Comparison of ENCODE assay signal across 10 mouse cellular contexts in the genomic region with DNA sequence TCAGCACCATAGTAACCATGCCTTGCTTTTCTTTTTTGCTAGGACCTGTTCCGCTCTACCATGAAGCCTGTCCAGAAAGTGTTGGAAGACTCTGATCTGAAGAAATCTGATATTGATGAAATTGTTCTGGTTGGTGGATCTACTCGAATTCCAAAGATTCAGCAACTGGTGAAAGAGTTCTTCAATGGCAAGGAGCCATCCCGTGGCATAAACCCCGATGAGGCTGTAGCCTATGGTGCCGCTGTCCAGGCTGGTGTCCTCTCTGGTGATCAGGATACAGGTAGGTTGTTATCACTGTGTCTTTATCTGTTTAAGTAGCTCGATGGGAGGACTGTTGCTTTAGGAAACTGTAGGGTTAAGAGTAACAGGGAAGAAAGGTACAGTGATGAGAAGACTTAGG. TPM values are rescaled to one million over a fixed set of nuclear protein-coding genes. Genes with fewer than 3 reads are reported as not detected.
DNase-seq lines count a peak whose midpoint lies in the region; ATAC-seq and TF ChIP-seq lines count a peak whose summit lies in the region.
"Had no signal": no experiment of that assay in that cellular context is flagged by ENCODE, and none has a peak within 500 bp of the region (broad histone marks: within the 10 kb centered on the region; RNA-seq: fewer than 3 reads in every experiment).

No protein-coding gene starts in this region.

- no peak overlapping the region for H3K27ac ChIP-seq in layer of hippocampus, adult 2 months
- H3K27ac ChIP-seq in embryonic fibroblast, embryonic 13.5 days (ENCODE audit: insufficient read depth, low read length), result no peak overlapping the region
- H3K27ac ChIP-seq in limb, embryonic 11.5 days (replicated peaks; ENCODE audit: low read depth, low read length), result no peak overlapping the region
- no peak overlapping the region for H3K27ac ChIP-seq in neural tube, embryonic 12.5 days

- H3K9ac ChIP-seq in limb, embryonic 11.5 days (ENCODE audit: low read length), result no peak overlapping the region
- 0 out of 2 replicates have a peak overlapping the region, but pooled peaks have one; percentile 5 for H3K9ac ChIP-seq in neural tube, embryonic 12.5 days

- TF ChIP-seq CTCF in layer of hippocampus, adult 2 months (conservative IDR thresholded peaks at IDR 0.05), result no peak
- TF ChIP-seq CTCF in embryonic fibroblast, embryonic 13.5 days (IDR thresholded peaks at IDR 0.05; ENCODE audit: borderline replicate concordance, insufficient read depth, low read length), result no peak

- H3K4me2 ChIP-seq in limb, embryonic 11.5 days (ENCODE audit: low read depth, severe bottlenecking), result peak overlapping the region; percentile 27; the same call in 1 of the 2 replicates
- H3K4me2 ChIP-seq in neural tube, embryonic 12.5 days (replicated peaks), result peak overlapping the region; percentile 64

- H3K36me3 ChIP-seq in limb, embryonic 11.5 days (ENCODE audit: control insufficient read depth, insufficient read depth, low read length), result peaks cover 33% of the 10 kb centered on the region
- peaks cover 61% of the 10 kb centered on the region for H3K36me3 ChIP-seq in neural tube, embryonic 12.5 days

- ATAC-seq in limb, embryonic 11.5 days (ENCODE audit: insufficient number of reproducible peaks, low FRiP score, low TSS enrichment, low read depth), result no peak
- no peak for ATAC-seq in neural tube, embryonic 12.5 days (ENCODE audit: low FRiP score, low read depth)

- TF ChIP-seq POLR2A in embryonic fibroblast, embryonic 13.5 days (IDR thresholded peaks at IDR 0.05; ENCODE audit: low read depth, low read length), result no peak

- H3K9me3 ChIP-seq in limb, embryonic 11.5 days (ENCODE audit: control insufficient read depth, low read length), result no peaks in the 10 kb centered on the region; the same call in 1 of the 2 replicates
- no peaks in the 10 kb centered on the region for H3K9me3 ChIP-seq in neural tube, embryonic 12.5 days

- H3K4me3 ChIP-seq in layer of hippocampus, adult 2 months, result peak overlapping the region; percentile 96
- H3K4me3 ChIP-seq in embryonic fibroblast, embryonic 13.5 days (ENCODE audit: insufficient read depth, low read length), result peak overlapping the region; percentile 78
- no peak overlapping the region for H3K4me3 ChIP-seq in limb, embryonic 11.5 days (ENCODE audit: low read depth, low read length)
- H3K4me3 ChIP-seq in neural tube, embryonic 12.5 days, result no peak overlapping the region

- 93% methylated on average over 6 of the region's 6 CpGs for WGBS in limb, embryonic 11.5 days
- 96% methylated on average over 6 of the region's 6 CpGs for WGBS in neural tube, embryonic 12.5 days

- no peaks in the 10 kb centered on the region for H3K27me3 ChIP-seq in limb, embryonic 11.5 days (ENCODE audit: control insufficient read depth, insufficient read depth, low read length)
- H3K27me3 ChIP-seq in neural tube, embryonic 12.5 days (replicated peaks), result no peaks in the 10 kb centered on the region

- peaks cover 10% of the 10 kb centered on the region for H3K4me1 ChIP-seq in embryonic fibroblast, embryonic 13.5 days (ENCODE audit: control insufficient read depth, insufficient read depth, low read length)
- H3K4me1 ChIP-seq in limb, embryonic 11.5 days (ENCODE audit: control insufficient read depth, insufficient read depth, low read length), result peaks cover 22% of the 10 kb centered on the region
- H3K4me1 ChIP-seq in neural tube, embryonic 12.5 days, result peaks cover 50% of the 10 kb centered on the region

- DNase-seq in layer of hippocampus, adult 2 months (ENCODE audit: low spot score in 2 of 2), result no peak
- no peak for DNase-seq in layer of hippocampus, adult 18-20 months (ENCODE audit: low spot score in 2 of 2)
- DNase-seq in limb, embryonic 11.5 days (ENCODE audit: low spot score), result no peak
- DNase-seq in right cerebral cortex, postnatal 36 days (ENCODE audit: low spot score in 2 of 2), result no peak
- DNase-seq in right cerebral cortex, postnatal 14 days, result no peak
- DNase-seq in ovary, postnatal 14 days (ENCODE audit: low spot score), result no peak
- DNase-seq: right cerebral cortex, postnatal 4 days had no signal

RNA-seq across cellular contexts. Expression of gene Hspa5, which starts 2.7 kb away (rescaled TPM):
- total RNA-seq in layer of hippocampus, adult 2 months (2021), result 100 to 1,000 TPM; 277 to 315 TPM
- total RNA-seq in layer of hippocampus, adult 18-20 months (2021), result 100 to 1,000 TPM; 382 to 385 TPM
- polyA plus RNA-seq in embryonic fibroblast, embryonic 13.5 days (2011; ENCODE audit: insufficient read length, low read depth, missing spikeins), result 977 and 1,088 TPM in 2 replicates
- polyA plus RNA-seq in limb, embryonic 11.5 days (2014; fragmentation: Nextera tagmentation; extraction: Ambion mirVana), result 886 and 955 TPM in 2 replicates
- 638 and 654 TPM in 2 replicates for polyA plus RNA-seq in neural tube, embryonic 12.5 days (2016; fragmentation: Nextera tagmentation; extraction: Ambion mirVana)

RNA-seq across cellular contexts. Expression of gene Gapvd1, which starts 19.5 kb away (rescaled TPM):
- total RNA-seq in layer of hippocampus, adult 2 months (2021), result 100 to 1,000 TPM in 1 of 2 experiments, 10 to 100 TPM in 1; 96.5 to 102 TPM
- total RNA-seq in layer of hippocampus, adult 18-20 months (2021), result 100 to 1,000 TPM in 1 of 2 experiments, 10 to 100 TPM in 1; 99.5 to 103 TPM
- polyA plus RNA-seq in embryonic fibroblast, embryonic 13.5 days (2011; ENCODE audit: insufficient read length, low read depth, missing spikeins), result 75.1 and 80.4 TPM in 2 replicates
- polyA plus RNA-seq in limb, embryonic 11.5 days (2014; fragmentation: Nextera tagmentation; extraction: Ambion mirVana), result 93.2 and 102 TPM in 2 replicates
- polyA plus RNA-seq in neural tube, embryonic 12.5 days (2016; fragmentation: Nextera tagmentation; extraction: Ambion mirVana), result 121 and 125 TPM in 2 replicates

RNA-seq across cellular contexts. Expression of gene Rabepk, which starts 25.2 kb away (rescaled TPM):
- total RNA-seq in layer of hippocampus, adult 2 months (2021), result 10 to 100 TPM; 27.8 to 33.7 TPM
- 10 to 100 TPM; 31.3 to 34.5 TPM for total RNA-seq in layer of hippocampus, adult 18-20 months (2021)
- 40.7 and 41.3 TPM in 2 replicates for polyA plus RNA-seq in embryonic fibroblast, embryonic 13.5 days (2011; ENCODE audit: insufficient read length, low read depth, missing spikeins)
- 34.9 and 40.5 TPM in 2 replicates for polyA plus RNA-seq in limb, embryonic 11.5 days (2014; fragmentation: Nextera tagmentation; extraction: Ambion mirVana)
- 20.4 and 25.0 TPM in 2 replicates for polyA plus RNA-seq in neural tube, embryonic 12.5 days (2016; fragmentation: Nextera tagmentation; extraction: Ambion mirVana)

RNA-seq across cellular contexts. Expression of gene Fbxw2, which starts 51.6 kb away (rescaled TPM):
- total RNA-seq in layer of hippocampus, adult 2 months (2021), result 10 to 100 TPM; 78.2 to 84.0 TPM
- 10 to 100 TPM; 76.8 to 80.0 TPM for total RNA-seq in layer of hippocampus, adult 18-20 months (2021)
- 65.6 and 73.5 TPM in 2 replicates for polyA plus RNA-seq in embryonic fibroblast, embryonic 13.5 days (2011; ENCODE audit: insufficient read length, low read depth, missing spikeins)
- polyA plus RNA-seq in limb, embryonic 11.5 days (2014; fragmentation: Nextera tagmentation; extraction: Ambion mirVana), result 67.1 and 74.3 TPM in 2 replicates
- 72.1 and 79.0 TPM in 2 replicates for polyA plus RNA-seq in neural tube, embryonic 12.5 days (2016; fragmentation: Nextera tagmentation; extraction: Ambion mirVana)

RNA-seq across cellular contexts. Expression of gene Gm34653, which starts 58.3 kb away (rescaled TPM):
- not detected for total RNA-seq in layer of hippocampus, adult 2 months (2021)
- total RNA-seq in layer of hippocampus, adult 18-20 months (2021), result not detected
- polyA plus RNA-seq in embryonic fibroblast, embryonic 13.5 days (2011; ENCODE audit: insufficient read length, low read depth, missing spikeins), result not detected in 2 replicates
- not detected in 2 replicates for polyA plus RNA-seq in limb, embryonic 11.5 days (2014; fragmentation: Nextera tagmentation; extraction: Ambion mirVana)
- 0.11 TPM in 1 of 2 replicates, not detected in the other for polyA plus RNA-seq in neural tube, embryonic 12.5 days (2016; fragmentation: Nextera tagmentation; extraction: Ambion mirVana)
- total RNA-seq: common myeloid progenitor, adult 5-6 weeks had no signal

Comparison
In these comparisons a context has a peak if more than half of its experiments do, and no peak if none do; other contexts are left out.
1. H3K4me3 ChIP-seq: peak in layer of hippocampus, adult 2 months (single experiment) and embryonic fibroblast, embryonic 13.5 days (single experiment); none in limb, embryonic 11.5 days (single experiment) and neural tube, embryonic 12.5 days (single experiment).